Mouse (Mus musculus) megakaryocyte, embryonic 14.5 days (primary cell): Measurements from ENCODE around the gene Fam81b. TPM values are rescaled to one million over a fixed set of nuclear protein-coding genes. Genes with fewer than 3 reads are reported as not detected.

Experiments
- H3K27me3 ChIP-seq: replicated peaks from 2 replicates; pipeline ENCODE3; 2012; ENCODE audit warnings: inconsistent platforms
- H3K36me3 ChIP-seq: replicated peaks from 2 replicates; pipeline ENCODE3; 2012; ENCODE audit warnings: low read length, inconsistent platforms, mixed read lengths
- H3K4me1 ChIP-seq: 2 replicates; pipeline ENCODE4 v1.6.1; 2012; ENCODE audit warnings: inconsistent platforms
- H3K4me3 ChIP-seq: replicated peaks from 2 replicates; pipeline ENCODE3; 2012; ENCODE audit warnings: moderate library complexity, mild to moderate bottlenecking, inconsistent platforms
- H3K9me3 ChIP-seq: 2 replicates; pipeline ENCODE4 v1.6.1; 2012; ENCODE audit warnings: inconsistent platforms
- FLI1 ChIP-seq: IDR thresholded peaks from 2 replicates; pipeline ENCODE4 v1.6.1; 2012; ENCODE audit warnings: low read length, inconsistent platforms, mixed read lengths
- GATA1 ChIP-seq: IDR thresholded peaks from 3 replicates; pipeline ENCODE4 v1.6.1; 2012; ENCODE audit warnings: mixed read lengths, low read length, inconsistent platforms, borderline replicate concordance
- polyA plus RNA-seq: library from polyadenylated mRNA; stranded (reverse); fragments of >175 nt; gene quantifications from 2 replicates; pipeline ENCODE4 v1.2.3, GENCODE M21; 2012; ENCODE audit warnings: low replicate concordance; ENCODE audit not compliant: insufficient read depth

Gene Fam81b
- polyA plus RNA-seq, 1 experiment: not detected

DNA sequence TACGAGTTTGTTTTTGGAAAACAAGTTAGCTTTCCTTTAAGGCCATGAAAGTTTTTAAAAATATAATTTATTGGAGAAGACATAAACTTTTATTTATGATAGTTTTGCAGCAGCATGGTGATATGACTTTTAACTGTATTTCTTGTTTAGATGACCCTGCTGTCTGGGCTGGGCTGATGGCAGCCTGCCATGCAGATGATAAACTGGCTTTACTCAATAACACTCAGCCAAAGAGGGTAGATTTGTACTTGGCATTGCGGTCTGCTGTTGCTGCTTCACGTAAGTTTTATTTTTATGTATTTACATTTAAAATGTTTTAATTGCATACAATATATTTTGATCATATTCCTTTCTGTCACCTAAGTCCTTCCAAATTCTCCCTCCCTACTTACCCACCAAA is 147.8 kb downstream of the Fam81b start:
- Histone ChIP-seq H3K36me3 (peaks cover 72% of the 10 kb centered on the region), H3K9me3 (no peaks in the 10 kb centered on the region)

More for the DNA sequence above, 147.8 kb downstream of the Fam81b start:
- H3K4me3 ChIP-seq: no peak overlapping the region
- no peak for TF ChIP-seq GATA1
- TF ChIP-seq FLI1: no peak
- no peaks in the 10 kb centered on the region for H3K4me1 ChIP-seq
- no peaks in the 10 kb centered on the region for H3K27me3 ChIP-seq

Other genes with a start within 250 kb of the Fam81b start
- gene Gpr150, start 248.1 kb downstream of the Fam81b start, polyA plus RNA-seq: 0.12 and 1.8 TPM in 2 replicates
- 0.75 and 1.4 TPM in 2 replicates for gene Arsk, start 206.4 kb downstream of the Fam81b start, polyA plus RNA-seq
- gene Ttc37, start 206.3 kb downstream of the Fam81b start, polyA plus RNA-seq: 0.06 TPM in 1 of 2 replicates, not detected in the other
- gene Mctp1, start 79.5 kb upstream of the Fam81b start, polyA plus RNA-seq: 2.2 and 4.7 TPM in 2 replicates